Mouse (Mus musculus): ENCODE measurements around the gene Naa80.

GRCm38 (mm10) chr9:107549297-107550074, 29.2 kb upstream of the Naa80 start:
- TF ChIP-seq GATA1 (IDR thresholded peaks at IDR 0.05; ENCODE audit: borderline replicate concordance, low read length) (no peak), FLI1 (IDR thresholded peaks at IDR 0.05; ENCODE audit: low read length) (no peak)

All from megakaryocyte, embryonic 14.5 days (primary cell).